Mouse (Mus musculus): ENCODE data around the gene Gm49321.

Gm49321 gene

DNA sequence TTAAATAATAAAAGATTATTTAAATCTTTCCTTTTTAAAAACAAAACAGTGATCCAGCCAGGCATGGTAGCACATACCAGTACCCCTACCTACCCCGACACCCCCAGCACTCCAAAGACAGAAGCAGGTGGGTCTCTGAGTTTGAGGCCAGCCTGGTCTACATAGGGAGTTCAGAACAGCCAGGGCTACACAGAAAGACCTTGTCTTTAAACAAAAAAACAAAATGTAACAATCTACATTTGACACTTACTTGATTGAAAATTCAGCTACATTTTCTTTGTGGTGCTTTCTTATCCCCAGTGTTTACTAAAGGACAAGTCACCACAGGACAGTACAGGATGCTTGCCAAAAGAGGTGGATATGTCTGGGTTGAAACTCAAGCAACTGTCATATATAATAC, at the start of gene Gm49321:
Gene Gm49321 (plus strand): TSS at position 301 of the 400 bp plus-strand sequence.
- no peak for DNase-seq (ENCODE audit: extremely low read depth, low read depth, low spot score)

DNA sequence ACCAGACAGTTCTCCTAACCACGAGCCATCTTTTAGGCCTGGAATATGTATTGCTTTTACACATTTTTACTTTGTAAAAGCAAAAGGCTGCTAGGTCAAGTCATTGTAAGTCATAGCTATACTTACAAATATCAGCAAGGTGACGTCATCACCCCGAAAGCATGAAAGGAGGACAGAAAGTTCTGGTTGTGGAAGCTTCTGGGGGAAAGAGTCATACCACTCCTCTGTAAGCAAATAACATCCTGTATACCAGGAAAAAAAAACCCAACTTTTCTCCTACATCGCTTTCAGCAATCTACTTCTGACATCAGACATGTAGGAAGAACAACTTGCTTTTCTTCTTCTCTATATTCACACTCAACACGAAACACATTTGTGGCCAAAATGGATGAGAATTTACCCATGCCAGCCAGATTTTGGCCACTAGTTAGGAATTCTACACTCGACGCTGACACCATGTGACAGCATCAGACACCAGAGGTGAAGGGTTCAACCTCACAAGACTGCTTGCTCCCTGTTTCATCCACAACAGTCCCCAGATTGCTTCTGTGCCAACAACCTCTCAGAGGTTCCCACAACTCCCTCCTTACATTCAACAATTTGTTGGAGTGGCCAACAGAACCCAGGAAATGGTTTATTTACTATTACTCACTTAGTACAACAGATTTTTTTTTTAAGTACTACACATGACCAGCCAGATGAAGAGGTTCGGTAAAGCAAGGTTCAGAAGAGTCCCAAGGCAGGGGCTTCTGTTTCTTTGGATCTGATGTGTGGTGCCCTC, 49.3 kb upstream of the Gm49321 start:
- no peak for DNase-seq (ENCODE audit: extremely low read depth, low read depth, low spot score)

DNA sequence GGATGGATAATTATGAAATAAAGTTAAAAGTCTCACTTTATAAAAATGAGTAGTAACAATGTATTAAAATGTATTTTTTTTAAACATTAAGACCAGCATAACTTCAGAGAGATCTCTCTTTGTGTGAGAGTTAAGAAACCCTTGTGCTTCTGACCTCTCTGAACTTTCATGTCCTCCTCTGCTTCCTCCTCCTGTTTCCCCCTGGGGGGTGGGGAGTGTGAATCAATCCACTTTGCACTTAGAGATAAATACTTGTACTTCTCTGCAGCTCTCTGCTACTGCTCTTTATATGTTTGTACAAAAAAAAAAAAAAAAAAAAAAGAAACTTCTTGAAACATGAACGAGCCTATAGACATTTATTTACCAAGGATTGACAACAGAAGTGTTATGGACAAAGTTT, 47.9 kb upstream of the Gm49321 start:
- DNase-seq (ENCODE audit: extremely low read depth, low read depth, low spot score) = no peak

DNA sequence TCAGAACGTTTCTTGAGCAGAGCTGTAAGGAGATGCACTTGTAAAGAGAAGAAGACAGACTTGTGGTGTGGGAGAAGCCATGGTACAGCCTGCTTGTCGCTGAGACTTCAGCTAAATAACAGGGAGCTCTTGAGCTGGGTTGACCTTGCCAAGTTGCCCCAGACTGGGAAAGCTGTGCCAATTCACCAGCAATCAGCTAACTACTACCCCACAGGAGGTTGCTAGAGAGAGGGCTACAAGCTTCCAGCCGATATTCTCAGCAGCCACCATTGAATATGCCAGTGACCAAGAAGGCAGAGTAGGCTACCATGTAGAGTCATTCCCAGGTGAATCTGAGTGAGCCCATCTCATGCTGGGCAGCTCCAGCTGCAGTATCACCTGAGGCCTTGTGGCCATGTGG, 47.4 kb upstream of the Gm49321 start:
- DNase-seq (ENCODE audit: extremely low read depth, low read depth, low spot score) = no peak

DNA sequence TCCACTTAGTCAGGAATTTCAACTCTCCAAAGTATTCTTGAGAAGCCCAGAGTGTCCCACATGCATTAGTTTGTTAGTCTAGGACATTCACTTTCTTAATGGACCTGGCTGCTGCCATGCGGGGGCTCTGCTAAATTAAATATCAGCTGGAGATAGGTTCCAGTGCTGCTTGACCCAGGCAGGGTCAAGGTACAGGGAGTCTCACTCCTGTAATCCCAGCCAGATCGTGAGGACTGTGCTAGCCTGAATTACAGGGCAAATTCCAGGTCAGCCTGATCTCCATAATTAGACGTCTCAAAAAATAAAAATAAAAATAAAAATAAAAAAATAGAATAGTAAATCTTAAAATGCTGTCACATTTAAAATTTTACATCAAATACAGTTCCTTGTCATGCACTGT, 44.8 kb upstream of the Gm49321 start:
- no peak for DNase-seq (ENCODE audit: extremely low read depth, low read depth, low spot score)

DNA sequence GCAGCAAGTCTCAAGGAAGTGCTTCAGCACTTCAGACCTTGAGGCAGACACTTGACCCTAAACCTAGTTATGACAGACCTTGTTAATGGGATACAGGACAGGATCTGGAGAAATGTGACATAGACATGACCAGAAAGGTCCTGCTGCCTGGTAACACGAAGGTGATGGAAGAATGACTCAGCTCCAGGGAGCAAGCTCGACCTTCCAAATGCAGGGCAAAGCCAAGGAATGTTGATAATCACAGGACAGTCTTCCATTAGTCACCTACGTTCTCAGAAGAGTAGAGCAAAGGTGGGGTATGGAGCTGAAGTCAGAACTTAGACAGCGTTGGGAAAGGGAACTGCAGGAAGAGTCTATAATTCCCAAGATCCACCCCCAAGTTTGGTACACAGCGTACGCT, 42.6 kb upstream of the Gm49321 start:
- peak; percentile 85 for DNase-seq (ENCODE audit: extremely low read depth, low read depth, low spot score)

DNA sequence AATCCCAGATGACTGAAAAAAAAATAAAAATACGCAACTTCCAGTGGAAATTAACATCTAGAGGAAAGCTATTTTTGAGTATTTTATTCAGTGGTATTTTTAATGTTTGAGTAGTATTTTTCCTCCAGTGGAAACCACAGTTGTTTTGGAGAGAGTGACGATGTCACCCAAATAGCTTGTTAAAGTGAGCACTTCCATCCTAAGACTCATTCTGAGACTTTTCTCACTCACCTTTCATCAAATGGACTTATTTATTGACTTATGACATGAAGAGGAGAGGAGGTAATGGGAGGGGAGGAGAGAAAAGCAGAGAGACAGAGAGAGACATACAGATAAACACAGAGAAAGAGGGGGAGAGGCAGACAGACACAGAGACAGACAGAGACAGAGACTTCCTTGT, 41.8 kb upstream of the Gm49321 start:
- DNase-seq (ENCODE audit: extremely low read depth, low read depth, low spot score) = no peak

DNA sequence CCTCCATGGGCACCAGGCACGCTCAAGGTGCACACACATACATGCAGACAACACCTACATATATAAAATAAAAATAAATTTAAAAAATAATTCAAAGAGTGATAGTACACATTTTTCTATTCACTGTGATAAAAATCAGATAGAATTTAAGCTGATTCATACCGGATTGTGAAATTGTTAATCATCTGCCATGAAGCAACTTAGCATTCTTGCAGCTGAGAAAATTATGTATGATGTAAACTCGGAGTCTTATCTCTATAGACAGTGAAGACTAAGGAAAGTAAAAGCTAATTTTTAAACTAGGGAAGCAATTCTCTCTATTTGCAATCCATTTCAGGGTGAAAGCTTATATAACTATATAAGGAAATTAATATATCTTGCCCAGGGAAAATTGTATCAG, 41.0 kb upstream of the Gm49321 start:
- DNase-seq (ENCODE audit: extremely low read depth, low read depth, low spot score) = no peak

DNA sequence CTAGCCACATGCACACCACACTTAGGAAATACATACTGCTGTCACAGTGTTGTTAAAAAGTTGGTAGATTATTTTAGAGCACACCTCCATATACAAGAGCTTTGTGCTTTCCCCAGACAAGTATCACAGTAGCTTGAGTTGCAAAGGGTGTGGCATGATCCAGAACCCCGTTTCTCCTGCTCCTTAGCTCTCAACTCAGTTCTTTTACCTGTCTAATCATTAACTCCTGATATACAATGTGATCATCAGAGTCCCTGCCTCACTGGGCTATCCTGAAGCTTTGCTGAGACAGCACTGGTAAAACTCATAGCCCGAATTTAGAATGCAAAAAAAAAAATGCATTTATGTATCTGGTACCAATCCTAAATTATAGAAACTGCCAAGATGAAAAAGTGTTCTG, 39.2 kb upstream of the Gm49321 start:
- DNase-seq (ENCODE audit: extremely low read depth, low read depth, low spot score) = no peak

DNA sequence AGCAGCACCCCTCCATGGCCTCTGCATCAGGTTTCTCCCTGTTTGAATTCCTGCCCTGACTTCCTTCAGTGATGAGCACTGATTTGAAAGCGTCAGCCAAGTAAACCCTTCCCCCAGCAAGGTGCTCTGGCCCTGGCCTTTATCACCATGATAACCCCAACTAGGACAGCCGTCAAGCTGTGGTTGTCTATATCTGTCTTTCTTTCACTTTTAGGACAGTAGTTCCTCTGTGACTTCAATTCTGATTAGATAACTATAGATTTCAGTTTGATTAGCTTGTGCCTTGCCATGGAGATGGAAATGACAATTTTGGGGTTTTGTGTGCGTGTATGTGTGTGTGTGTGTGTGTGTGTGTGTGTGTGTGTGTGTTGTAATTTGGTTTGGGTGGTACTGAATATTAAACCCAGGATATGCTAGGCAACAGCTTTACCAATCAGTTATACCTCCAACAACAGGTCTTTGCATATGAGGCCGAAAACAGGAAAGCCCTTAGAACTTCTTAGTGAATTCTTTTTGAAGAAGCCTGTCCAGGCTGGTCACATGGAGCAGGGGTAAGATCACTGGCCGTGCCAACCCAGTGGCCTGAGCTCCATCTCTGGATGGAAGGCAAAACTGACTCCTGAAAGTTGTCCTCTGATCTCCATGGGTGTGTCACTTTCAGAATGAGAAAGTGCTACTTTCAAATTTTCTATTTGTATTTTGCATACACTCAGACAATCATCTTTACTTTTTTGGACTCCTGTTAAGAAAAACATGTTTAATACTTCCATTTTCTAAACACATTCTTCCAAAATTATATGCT, 33.1 kb upstream of the Gm49321 start:
- DNase-seq (ENCODE audit: extremely low read depth, low read depth, low spot score) = no peak

DNA sequence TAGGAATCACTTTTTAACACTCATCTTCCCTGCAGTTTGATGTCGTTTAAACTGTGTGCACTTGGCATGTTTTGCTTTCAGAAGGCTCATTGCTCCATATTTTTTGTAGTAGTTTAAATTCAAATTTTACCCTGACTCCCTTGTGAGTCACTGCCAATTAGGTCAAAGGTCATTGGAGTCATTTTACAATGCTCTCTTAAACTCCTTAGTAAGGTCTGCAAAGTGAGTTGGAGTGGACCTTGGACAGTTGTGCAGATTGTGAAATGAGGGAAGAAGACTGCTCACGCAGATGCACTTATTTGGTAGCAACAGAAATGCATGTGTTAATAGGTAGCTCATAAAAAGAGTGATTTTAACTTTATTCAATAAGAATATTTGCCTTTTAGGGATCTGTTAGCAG, 32.4 kb upstream of the Gm49321 start:
- DNase-seq (ENCODE audit: extremely low read depth, low read depth, low spot score) = no peak

DNA sequence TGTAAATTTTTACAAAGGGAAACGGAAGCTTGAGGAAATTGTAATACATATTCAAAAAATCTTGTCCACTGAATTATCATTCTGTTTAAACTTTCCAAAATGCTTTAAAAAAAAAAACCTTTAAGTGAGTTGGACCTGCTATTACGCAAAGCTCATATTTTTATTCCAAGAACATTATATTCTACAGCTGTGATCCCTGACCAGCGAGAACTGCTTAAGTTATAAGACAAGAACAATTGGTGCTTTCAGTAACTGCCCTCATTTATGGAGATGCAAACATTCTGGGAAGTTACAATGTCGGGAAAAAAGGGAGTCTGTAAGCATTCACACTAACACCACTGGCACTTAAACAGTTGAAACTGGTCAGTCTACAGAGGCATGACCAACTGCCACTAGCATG, 31.9 kb upstream of the Gm49321 start:
- DNase-seq (ENCODE audit: extremely low read depth, low read depth, low spot score) = no peak

DNA sequence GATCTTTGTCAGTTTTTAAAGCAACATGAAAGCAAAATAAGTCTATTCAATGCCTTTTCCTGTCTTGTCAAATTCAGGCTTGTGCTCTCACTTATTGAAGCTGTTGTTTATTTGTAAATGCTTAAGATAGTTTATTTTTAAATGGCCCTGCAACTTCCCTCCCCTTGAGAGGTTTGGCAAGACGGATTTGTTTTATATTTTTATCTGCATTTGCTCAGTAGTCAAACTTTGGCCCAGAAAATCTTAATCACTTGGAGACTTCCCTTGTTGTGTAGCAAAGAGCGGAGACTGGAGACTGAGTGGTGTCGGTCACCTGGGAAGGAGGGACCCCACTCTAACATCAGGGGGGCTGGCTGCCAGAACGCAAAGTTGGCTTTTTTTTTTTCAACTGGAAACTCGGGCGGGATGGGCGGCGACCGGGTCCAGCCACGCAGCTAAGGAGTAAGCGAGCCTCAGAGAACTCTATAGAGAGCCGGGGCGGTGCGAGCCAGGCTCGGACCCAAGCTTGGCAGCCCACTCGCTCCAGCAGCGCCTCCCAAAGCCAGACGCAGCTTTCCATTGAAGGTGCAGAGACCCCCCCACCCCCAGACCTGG, 30.3 kb upstream of the Gm49321 start:
- DNase-seq (ENCODE audit: extremely low read depth, low read depth, low spot score) = no peak

DNA sequence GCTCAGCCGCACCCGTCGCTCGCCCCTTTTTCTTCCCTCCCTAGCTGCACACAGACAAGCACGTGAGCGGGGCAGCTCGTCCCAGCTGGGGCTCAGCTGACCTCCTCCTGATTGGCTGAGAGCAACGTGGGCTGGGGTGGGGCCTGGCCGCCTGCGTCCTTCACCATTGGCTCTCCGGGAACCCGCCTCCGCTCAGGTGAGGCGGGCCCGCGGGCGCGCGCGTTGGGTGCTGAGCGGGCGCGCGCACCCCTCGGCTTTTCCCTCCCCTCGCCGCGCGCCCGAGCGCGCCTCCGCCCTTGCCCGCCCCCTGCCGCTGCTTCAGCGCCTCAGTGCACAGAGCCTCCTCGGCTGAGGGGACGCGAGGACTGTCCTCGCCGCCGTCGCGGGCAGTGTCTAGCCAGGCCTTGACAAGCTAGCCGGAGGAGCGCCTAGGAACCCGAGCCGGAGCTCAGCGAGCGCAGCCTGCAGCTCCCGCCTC, 29.7 kb upstream of the Gm49321 start:
- peak; percentile 54 for DNase-seq (ENCODE audit: extremely low read depth, low read depth, low spot score)

DNA sequence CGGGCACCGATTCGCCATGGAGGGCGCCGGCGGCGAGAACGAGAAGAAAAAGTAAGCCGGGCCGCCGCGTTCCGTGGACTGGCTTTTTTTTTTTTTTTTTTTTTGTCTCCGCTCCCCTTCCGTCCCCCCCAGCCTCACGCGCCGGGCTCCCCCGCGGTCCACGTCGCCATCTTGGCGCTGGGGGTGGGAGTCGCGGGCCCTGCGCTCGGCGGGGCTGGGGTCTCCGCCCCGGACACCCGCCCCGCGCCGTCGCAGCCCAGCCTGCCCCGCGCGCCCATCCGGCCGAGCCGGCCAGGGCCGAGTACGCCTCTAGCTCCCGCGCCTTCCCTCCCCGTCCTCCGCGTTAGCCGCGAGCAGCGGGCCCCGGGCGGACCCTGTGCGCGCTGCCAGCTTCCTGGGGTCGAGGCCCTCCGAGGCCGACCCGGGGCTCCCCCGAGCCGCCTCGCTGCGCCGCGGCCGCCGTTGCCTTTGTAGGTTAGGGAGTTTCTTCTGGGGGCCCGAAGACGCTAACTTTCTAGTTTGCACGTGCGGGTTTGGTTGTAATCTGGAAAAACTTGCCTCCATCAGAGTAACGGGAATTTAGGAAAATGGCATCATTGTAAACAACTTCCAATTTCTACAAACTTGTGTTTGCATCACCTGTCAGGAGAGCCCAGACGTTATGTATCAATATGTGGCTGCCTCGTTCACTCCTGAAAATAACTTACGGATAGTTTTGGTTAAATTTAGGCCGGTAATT, 29.0 kb upstream of the Gm49321 start:
- DNase-seq (ENCODE audit: extremely low read depth, low read depth, low spot score) = no peak

DNA sequence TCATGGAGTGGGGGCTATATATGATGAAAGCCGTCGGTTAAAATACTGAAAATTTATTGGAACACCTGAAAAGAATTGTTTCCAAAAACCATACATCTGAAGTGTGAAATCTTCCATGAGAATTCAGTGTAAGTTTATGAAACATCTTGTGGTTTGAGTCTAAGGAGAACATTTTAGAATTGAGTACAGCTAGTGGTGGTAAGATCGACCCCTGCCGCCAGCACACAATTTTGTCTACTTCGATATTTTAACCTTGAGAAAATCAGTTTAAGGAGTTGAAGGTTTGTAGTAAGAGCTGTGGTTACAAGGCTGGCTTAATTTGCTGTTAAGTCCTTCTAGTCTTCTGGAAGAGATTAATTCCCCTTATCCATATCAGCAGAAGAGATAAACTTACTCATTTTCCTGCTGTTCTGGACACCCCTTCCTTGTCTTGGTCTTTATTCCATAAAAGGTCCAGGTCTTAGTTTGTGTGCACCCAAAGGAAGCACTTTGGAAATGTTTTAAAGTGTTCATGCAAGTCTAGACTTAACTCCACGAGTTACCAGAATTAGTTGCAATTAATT, 28.4 kb upstream of the Gm49321 start:
- DNase-seq (ENCODE audit: extremely low read depth, low read depth, low spot score) = no peak

DNA sequence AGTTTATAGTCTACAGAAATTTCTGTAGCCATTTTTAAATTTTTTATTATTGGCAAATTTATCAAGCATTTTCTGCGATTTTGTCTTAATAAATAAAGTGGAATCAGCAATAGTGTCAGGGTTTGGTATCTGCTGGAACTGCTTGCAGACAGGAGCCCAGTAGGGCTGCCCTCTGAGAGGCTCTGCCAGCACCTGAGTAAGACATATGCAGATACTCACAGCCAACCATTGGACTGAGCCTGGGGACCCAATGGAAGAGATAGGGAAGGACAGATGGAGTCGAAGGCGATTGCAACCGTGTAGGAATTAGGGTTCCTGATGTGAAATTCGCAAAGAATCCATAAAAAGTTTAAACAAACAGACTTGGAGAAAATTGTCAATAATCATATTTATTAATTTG, 19.0 kb upstream of the Gm49321 start:
- DNase-seq (ENCODE audit: extremely low read depth, low read depth, low spot score) = no peak

DNA sequence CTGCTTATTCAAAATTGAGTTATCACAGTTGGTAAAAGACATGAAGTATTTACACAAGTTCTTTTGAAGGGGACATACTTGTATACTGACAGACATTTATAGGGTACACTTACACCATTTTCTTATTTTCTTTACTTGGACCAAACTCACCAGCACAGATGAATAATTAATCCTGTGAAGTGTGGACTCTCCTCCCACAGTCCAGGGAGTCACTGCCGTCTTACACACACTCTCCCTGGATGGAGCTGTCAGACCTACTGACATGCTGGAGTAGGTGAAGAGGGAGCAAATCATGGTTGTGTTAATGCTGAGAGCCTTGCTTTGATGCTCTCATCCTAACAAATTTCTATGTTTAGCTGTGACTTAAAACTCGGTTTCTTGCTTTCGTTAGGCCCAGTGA, 7.2 kb upstream of the Gm49321 start:
- DNase-seq (ENCODE audit: extremely low read depth, low read depth, low spot score) = no peak

DNA sequence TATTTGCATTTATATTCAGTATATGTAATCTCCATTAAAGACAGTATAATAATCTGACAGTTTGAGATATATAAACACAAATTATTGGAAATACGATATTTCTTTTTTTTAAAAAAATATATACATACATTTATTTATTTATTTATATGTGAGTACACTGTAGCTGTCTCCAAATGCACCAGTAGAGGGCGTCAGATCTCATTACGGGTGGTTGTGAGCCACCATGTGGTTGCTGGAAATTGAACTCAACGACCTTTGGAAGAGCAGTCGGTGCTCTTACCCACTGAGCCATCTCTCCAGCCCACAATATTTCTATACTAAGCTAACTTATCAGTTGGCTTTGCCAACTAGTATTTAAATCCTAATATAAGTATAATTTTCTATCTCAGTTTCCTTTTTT, 6.2 kb upstream of the Gm49321 start:
- no peak for DNase-seq (ENCODE audit: extremely low read depth, low read depth, low spot score)

DNA sequence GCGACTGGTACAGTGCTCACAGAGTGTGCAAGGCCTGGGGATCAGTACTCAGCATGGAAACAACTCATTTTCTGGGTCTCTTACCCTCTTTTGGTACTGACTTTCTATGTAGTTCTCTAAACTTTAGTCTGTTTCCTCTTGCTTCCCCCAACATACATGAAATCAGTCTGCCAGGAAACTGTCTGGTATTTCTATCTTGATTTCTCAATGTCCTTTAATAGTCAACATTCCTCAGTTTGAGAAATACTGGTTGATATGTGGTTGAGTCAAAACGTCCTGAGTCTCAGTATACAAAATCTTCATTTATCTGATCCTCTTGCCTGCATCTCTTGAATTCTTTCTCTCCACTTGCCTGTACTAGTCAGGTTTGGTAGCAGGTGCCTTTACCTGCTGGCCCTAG, 2.9 kb upstream of the Gm49321 start:
- DNase-seq (ENCODE audit: extremely low read depth, low read depth, low spot score) = no peak

DNA sequence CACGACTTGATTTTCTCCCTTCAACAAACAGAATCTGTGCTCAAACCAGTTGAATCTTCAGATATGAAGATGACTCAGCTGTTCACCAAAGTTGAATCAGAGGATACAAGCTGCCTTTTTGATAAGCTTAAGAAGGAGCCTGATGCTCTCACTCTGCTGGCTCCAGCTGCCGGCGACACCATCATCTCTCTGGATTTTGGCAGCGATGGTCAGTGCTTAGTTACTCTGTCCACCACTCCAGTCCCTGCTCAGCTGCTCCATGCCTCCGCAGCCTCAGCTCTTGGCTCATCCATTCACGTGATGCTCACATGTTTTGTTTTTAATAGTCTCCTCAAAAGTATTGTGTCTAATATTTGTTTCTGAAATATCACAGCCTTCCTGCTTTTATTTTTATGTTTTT, 2.1 kb downstream of the Gm49321 start:
- no peak for DNase-seq (ENCODE audit: extremely low read depth, low read depth, low spot score)
